Mouse (Mus musculus) testis, postnatal 10 days (tissue): Measurements from ENCODE around the gene Stra6.

ENCODE experiments used
- DNase-seq: peaks from one replicate; pipeline ENCODE4 v3.0.0; 2021; ENCODE audit warnings: low spot score

Gene Stra6

GRCm38 (mm10) chr9:58049861-58050260, 13.7 kb upstream of the Stra6 start:
- no peak for DNase-seq

- DNase-seq, result no peak
These were observed 11.7 kb upstream of the Stra6 start for GRCm38 (mm10) chr9:58051937-58052336.

- peak; percentile 76 for DNase-seq
These were observed 10.5 kb upstream of the Stra6 start for GRCm38 (mm10) chr9:58053102-58053501.

DNA sequence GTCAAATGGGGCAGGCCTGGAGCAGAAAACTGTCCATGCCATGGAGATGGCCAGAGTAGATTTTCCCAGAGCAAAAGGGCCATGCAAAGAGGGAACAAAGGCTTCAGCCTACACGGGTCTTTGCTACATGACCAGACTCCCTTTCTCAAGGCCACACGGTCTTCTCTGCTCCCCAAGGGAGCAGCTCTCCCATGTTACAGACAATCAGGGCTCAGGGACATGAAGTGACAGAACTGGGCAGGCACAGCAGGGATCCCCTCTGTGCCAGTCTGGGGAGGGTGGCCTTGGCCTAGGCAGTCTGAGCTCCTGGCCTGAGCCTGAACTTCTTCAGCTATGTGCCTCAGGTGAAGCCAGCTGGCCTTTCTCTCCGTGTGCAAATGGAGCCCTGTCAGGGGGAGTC, 10.0 kb upstream of the Stra6 start:
- DNase-seq, result no peak

- DNase-seq, result no peak
These were observed 9.6 kb upstream of the Stra6 start for GRCm38 (mm10) chr9:58054032-58054431.

DNA sequence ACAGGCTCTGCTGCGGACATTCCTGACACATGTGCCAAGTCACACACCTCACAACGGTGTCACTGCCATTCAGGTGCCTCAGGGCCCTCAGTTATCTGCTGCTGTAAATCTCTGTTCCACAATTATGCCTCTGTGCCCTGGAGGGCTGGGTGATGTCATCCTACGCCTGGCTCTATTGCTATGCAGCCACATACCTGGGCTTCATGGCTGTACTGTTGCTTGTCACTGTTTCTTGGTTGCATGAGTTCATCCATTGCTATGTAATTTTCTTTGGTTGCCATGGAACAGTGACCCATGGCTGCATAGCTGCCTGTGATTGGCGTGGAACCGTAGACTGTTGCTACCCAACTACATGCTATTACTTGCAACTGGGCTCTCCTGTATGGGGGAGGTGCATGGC, 7.9 kb upstream of the Stra6 start:
- DNase-seq, result no peak

DNA sequence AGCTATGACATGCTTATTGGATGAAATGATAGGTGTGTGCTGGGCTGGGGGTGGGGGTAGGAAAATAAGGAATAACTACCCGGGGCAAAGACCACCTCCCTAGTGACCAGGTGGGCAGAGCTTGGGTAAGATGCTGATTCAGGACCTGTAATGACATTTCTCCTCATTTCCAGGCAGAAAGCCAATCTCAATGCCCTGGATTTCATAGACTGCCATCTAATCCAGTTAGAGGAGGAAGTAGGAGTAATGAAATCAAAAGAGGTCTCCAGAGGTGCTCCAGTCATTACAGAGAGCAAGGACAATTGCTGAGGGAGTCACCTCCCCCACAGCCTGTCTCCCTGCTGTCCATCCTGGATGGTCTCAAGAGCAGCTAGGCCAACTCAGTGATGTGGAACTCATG, 3.7 kb upstream of the Stra6 start:
- DNase-seq, result no peak

DNA sequence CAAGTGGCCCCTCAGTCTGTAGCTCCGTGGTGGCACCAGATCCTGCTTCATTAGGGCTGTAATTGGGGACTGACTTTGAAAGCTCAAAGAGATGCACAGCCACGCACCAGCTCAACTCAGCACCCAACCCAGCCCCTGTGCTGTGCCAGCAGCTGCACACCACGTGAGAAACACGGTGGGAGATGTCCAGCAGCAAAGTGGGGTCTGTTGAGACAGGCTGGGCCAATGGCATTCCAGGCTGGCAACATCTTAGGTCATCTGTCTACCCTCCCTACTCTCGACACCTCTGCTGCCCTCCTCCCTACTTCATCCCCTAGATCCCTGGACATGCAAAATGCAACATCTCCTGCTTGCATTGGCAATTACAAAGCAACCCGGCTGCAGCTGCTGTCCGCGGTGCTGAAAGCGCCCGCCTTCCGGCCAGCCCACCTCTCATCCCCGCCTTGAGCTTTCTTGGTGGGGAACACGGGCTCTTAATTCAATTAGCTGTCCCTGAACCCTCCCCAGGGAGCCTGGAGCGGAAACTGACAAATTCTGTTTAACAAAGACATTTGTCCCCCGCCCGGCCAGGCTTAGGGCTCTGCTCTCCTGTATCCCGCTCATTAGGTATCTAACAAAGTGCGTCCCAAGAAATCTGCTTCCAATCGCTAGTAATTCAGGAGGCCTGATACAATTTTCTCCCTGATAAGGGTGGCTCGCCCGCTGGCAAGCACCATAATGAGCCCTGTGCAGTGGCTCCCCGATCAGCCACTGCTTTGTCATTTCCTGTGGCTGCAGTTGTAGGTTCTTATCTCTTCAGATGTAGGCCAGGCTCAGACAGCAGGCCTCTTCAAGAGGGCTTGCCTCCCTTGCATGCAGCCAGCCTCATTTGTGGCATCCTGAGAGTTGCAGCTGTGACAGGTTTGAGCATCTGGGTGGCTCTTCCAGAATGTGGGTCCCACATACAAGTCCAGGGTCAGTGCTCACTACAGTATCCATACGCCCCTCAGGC, 2.6 kb upstream of the Stra6 start:
- peak; percentile 89 for DNase-seq

DNA sequence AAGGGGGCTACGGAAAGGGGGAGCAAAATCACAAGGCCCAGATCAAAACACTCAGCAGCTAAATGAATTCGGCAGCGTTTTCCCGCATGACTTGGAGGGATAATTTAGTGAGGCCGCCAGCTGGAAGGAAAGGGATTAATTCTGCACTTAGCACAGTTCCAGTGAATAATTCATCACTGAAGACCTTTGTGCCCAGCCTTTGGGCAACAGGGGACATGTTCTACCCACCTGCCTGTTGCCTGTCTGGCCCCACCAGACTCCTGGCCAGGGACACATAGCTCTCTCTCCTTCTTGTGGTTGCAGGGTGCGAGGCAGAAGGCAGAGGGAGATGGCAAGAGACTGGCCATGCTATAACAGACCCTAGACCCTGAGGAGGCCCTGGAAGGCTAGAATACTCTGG, 1.9 kb downstream of the Stra6 start:
- no peak for DNase-seq

DNA sequence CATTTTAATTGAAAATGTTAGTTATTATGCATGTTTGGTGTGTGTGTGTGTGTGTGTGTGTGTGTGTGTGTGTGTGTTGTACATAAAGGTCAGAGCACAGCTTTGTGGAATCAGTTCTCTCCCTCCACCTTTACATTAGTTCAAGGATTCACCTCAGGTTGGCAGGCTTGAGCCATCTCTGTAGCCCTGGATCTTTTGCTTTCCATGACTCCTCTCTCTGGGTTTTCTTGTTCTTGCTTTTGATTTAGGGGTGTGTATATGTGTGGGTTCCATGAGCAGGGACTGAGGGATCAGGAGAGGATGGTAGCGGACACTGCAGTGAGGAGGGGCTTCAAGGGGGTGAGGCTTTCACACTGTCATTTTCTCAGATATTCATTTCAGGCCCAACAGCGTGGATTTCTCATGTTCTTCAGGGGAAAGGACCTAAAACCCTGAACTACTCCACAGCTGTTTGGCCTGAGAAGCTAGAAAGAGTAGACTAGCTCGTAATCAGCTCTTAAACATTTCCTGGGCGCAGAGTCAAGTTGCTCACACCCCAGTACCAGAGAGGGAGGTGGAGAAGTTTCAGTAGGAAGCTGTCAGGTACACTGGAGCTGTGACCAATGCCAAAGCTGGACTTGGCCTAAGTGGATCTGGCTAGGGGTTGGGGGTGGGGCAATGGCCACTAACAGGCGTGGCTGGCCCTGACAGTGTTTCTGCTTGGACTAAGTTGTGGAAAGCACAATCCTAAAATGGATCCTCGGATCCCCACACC, 2.6 kb downstream of the Stra6 start:
- DNase-seq, result no peak

DNA sequence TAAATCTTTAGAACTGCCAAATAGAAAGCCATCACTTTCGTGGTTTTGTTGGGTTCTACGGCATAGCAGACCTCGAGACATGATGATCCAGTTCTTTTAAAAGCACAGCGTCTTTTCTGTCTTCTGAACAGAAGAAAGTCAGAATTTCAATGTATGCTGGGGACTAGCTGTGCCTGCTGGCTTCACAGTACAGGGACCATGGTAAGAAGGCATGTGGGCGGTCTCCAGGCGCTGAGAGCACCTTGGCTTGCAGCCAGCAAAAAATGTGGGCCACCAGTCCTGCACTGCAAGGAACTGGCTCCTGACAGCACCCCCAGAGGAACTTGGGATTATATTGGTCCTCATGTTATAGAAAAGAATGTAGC, 3.1 kb downstream of the Stra6 start:
- DNase-seq, result no peak

- no peak for DNase-seq
These were observed 4.0 kb downstream of the Stra6 start for GRCm38 (mm10) chr9:58067546-58067945.

- no peak for DNase-seq
These were observed 11.0 kb downstream of the Stra6 start for GRCm38 (mm10) chr9:58074561-58074960.

- DNase-seq, result no peak
These were observed 21.0 kb downstream of the Stra6 start for GRCm38 (mm10) chr9:58084586-58084985.

GRCm38 (mm10) chr9:58085074-58085473, 21.5 kb downstream of the Stra6 start:
- DNase-seq, result no peak

- DNase-seq, result no peak
These were observed 22.6 kb downstream of the Stra6 start for GRCm38 (mm10) chr9:58086203-58086602.

GRCm38 (mm10) chr9:58086861-58087260, 23.3 kb downstream of the Stra6 start:
- DNase-seq, result no peak

DNA sequence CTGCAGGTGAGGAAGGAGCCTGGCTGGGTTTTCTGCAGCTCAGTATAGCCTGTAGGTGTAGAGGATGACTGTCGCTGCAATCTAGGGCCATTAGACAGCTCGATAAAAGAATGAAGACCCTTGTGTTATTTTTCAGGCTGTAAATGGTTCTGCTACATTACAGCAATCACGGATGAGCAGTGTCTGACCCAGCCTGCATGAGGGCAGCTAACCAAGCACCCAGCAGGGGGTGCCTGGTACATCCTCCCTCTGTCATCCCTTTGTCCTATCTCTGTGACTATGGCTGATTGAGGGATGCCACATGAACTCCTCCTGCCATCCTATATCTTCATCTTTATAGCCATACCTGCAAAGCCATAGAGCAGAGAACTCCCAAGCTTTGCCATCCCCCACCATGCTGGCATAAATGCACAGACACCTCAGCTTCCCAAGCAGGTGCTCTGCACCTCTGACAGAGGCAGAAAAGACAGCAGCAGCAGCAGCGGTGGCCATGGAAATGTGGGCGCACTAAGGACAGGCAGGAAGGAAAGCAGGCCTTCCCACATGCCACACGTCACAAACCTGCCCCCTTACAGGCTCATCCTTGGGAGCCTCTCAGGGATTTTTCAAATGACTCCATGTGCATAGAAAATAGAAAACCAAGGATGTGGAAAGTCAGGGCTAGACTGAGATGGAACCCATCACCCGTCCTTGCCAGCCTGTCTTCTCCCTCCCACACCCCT, 23.9 kb downstream of the Stra6 start:
- no peak for DNase-seq

GRCm38 (mm10) chr9:58091623-58092425, 28.2 kb downstream of the Stra6 start:
- DNase-seq, result no peak

GRCm38 (mm10) chr9:58092581-58093269, 29.1 kb downstream of the Stra6 start:
- no peak for DNase-seq

DNA sequence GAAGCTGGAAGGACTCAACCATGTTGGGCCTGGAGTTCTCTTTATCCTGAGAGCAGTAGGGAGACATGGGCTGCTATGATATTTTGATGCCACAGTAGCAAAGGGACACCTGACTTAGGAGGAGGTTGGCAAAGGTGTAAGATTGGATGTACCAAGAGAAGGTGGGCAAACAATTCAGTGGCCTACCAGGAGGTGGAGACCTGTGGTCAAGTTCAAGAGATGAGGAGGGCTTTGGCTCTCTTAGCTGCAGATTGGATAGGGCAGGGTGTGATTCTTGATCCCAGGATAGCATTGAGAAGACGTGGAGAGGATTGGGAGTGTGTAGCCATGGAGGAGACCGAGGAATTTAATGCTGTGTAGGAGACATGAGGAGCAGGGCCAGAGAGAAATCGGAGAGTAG, 30.2 kb downstream of the Stra6 start:
- no peak for DNase-seq
